Mouse (Mus musculus) neural tube, embryonic 15.5 days (tissue): ENCODE measurements around the gene Nupr1. TPM values are rescaled to one million over a fixed set of nuclear protein-coding genes. Genes with fewer than 3 reads are reported as not detected.

Experiments
- microRNA-seq: library from miRNA; unstranded; fragments of <30 nt; microRNA quantifications from one replicate; pipeline ENCODE4, GENCODE M21; 2017
- polyA plus RNA-seq: library from polyadenylated mRNA; unstranded; fragments of >200 nt; fragmentation: Nextera tagmentation; extraction: Ambion mirVana; gene quantifications from 2 replicates; pipeline ENCODE4 v1.2.1, GENCODE M21; 2015

Gene Nupr1
- polyA plus RNA-seq, 1 experiment from 2014 or later, result 12.4 TPM

Small RNA genes lying within 50 kb of the gene (microRNA-seq; reads per million reads assigned to microRNA genes)
- 1.2 reads per million for gene Mir7059

Other genes with a start within 250 kb of the Nupr1 start
- 2.4 and 2.8 TPM in 2 replicates for gene Nfatc2ip, start 234.1 kb downstream of the Nupr1 start, polyA plus RNA-seq
- 0.22 and 0.26 TPM in 2 replicates for gene Cd19, start 216.0 kb downstream of the Nupr1 start, polyA plus RNA-seq
- gene Rabep2, start 202.1 kb downstream of the Nupr1 start, polyA plus RNA-seq, result 22.2 and 22.9 TPM in 2 replicates
- 6.5 and 12.7 TPM in 2 replicates for gene Atp2a1, start 167.8 kb downstream of the Nupr1 start, polyA plus RNA-seq
- gene Sh2b1, start 155.4 kb downstream of the Nupr1 start, polyA plus RNA-seq, result 69.4 and 69.6 TPM in 2 replicates
- gene Tufm, start 143.5 kb downstream of the Nupr1 start, polyA plus RNA-seq, result 139 and 147 TPM in 2 replicates
- 66.0 and 69.5 TPM in 2 replicates for gene Atxn2l, start 127.4 kb downstream of the Nupr1 start, polyA plus RNA-seq
- 178 and 194 TPM in 2 replicates for gene Eif3c, start 64.5 kb downstream of the Nupr1 start, polyA plus RNA-seq
- 0.22 and 1.3 TPM in 2 replicates for gene Apobr, start 45.9 kb downstream of the Nupr1 start, polyA plus RNA-seq
- gene Cln3, start 45.0 kb downstream of the Nupr1 start, polyA plus RNA-seq, result 32.6 and 32.7 TPM in 2 replicates
- gene Il27, start 35.9 kb downstream of the Nupr1 start, polyA plus RNA-seq, result not detected in 2 replicates
- 53.2 and 64.5 TPM in 2 replicates for gene Sgf29, start 18.4 kb upstream of the Nupr1 start, polyA plus RNA-seq
- gene Sult1a1, start 45.6 kb upstream of the Nupr1 start, polyA plus RNA-seq, result 3.4 and 5.1 TPM in 2 replicates
- gene Bola2, start 64.5 kb upstream of the Nupr1 start, polyA plus RNA-seq, result 131 and 154 TPM in 2 replicates
- 13.9 and 18.2 TPM in 2 replicates for gene Slx1b, start 64.9 kb upstream of the Nupr1 start, polyA plus RNA-seq
- gene Coro1a, start 76.9 kb upstream of the Nupr1 start, polyA plus RNA-seq, result 120 and 192 TPM in 2 replicates
- 104 and 105 TPM in 2 replicates for gene Mapk3, start 128.7 kb upstream of the Nupr1 start, polyA plus RNA-seq
- gene Gdpd3, start 135.5 kb upstream of the Nupr1 start, polyA plus RNA-seq, result 1.0 and 1.5 TPM in 2 replicates
- gene Ypel3, start 146.1 kb upstream of the Nupr1 start, polyA plus RNA-seq, result 187 and 207 TPM in 2 replicates
- 0.34 and 0.35 TPM in 2 replicates for gene Tbx6, start 150.6 kb upstream of the Nupr1 start, polyA plus RNA-seq
- gene Ppp4c, start 161.6 kb upstream of the Nupr1 start, polyA plus RNA-seq, result 154 and 188 TPM in 2 replicates
- 48.2 and 54.4 TPM in 2 replicates for gene Fam57b, start 166.8 kb upstream of the Nupr1 start, polyA plus RNA-seq
- not detected in 2 replicates for gene 4930451I11Rik, start 200.8 kb upstream of the Nupr1 start, polyA plus RNA-seq
- 36.2 and 39.3 TPM in 2 replicates for gene Doc2a, start 216.6 kb upstream of the Nupr1 start, polyA plus RNA-seq
- 20.3 and 28.6 TPM in 2 replicates for gene Hirip3, start 231.1 kb upstream of the Nupr1 start, polyA plus RNA-seq
- gene Ino80e, start 231.5 kb upstream of the Nupr1 start, polyA plus RNA-seq, result 89.4 and 90.5 TPM in 2 replicates